Mouse (Mus musculus): ENCODE data around the gene Taf8. TPM values are rescaled to one million over a fixed set of nuclear protein-coding genes. Genes with fewer than 3 reads are reported as not detected.

Taf8 gene
- polyA plus RNA-seq, 1 experiment from 2014 or later, result 16.2 TPM

GRCm38 (mm10) chr17:47527581-47528300 lies 25.6 kb upstream of the Taf8 start:
- peak overlapping the region; percentile 36 for H3K4me2 ChIP-seq (ENCODE audit: low read length)
- H3K4me3 ChIP-seq (ENCODE audit: control insufficient read depth in 1 of 2, insufficient read depth in 1 of 2, low read depth in 1 of 2, low read length in 2 of 2), result no peak overlapping the region
- H3K27ac ChIP-seq (replicated peaks in 1 of 2; ENCODE audit: control insufficient read depth in 1 of 2, insufficient read depth in 1 of 2, low read depth in 2 of 2, low read length in 2 of 2), result peak overlapping the region; percentile 92 to 97
- ATAC-seq (ENCODE audit: insufficient number of reproducible peaks, insufficient read depth, low FRiP score, low read depth), result peak; percentile 80
- H3K27me3 ChIP-seq (ENCODE audit: control insufficient read depth, insufficient read depth, low read length), result no peaks in the 10 kb centered on the region
- H3K4me1 ChIP-seq (ENCODE audit: control insufficient read depth in 2 of 2, insufficient read depth in 2 of 2, low read length in 2 of 2), result peaks cover 38 to 41% of the 10 kb centered on the region in 2 experiments
- no peaks in the 10 kb centered on the region for H3K9me3 ChIP-seq (ENCODE audit: control insufficient read depth, low read length)
- 30% methylated on average over 10 of the region's 10 CpGs for WGBS
- peak overlapping the region; percentile 67 for H3K9ac ChIP-seq (ENCODE audit: low read length)
- no peaks in the 10 kb centered on the region for H3K36me3 ChIP-seq (ENCODE audit: control insufficient read depth, insufficient read depth, low read length)

- Histone ChIP-seq H3K36me3 (ENCODE audit: control insufficient read depth, insufficient read depth, low read length) (no peaks in the 10 kb centered on the region), H3K9ac (ENCODE audit: low read length) (peak overlapping the region; percentile 67), H3K4me3 (ENCODE audit: control insufficient read depth in 1 of 2, insufficient read depth in 1 of 2, low read depth in 1 of 2, low read length in 2 of 2) (no peak overlapping the region), H3K4me2 (ENCODE audit: low read length) (peak overlapping the region; percentile 36), H3K9me3 (ENCODE audit: control insufficient read depth, low read length) (no peaks in the 10 kb centered on the region), H3K27ac (replicated peaks in 1 of 2; ENCODE audit: control insufficient read depth in 1 of 2, insufficient read depth in 1 of 2, low read depth in 2 of 2, low read length in 2 of 2) (peak overlapping the region; percentile 92 to 97), H3K27me3 (ENCODE audit: control insufficient read depth, insufficient read depth, low read length) (no peaks in the 10 kb centered on the region), H3K4me1 (ENCODE audit: control insufficient read depth in 2 of 2, insufficient read depth in 2 of 2, low read length in 2 of 2) (peaks cover 46 to 49% of the 10 kb centered on the region in 2 experiments)
- no peak for ATAC-seq (ENCODE audit: insufficient number of reproducible peaks, insufficient read depth, low FRiP score, low read depth)
- WGBS, result 85% methylated on average over 17 of the region's 17 CpGs
Observed at GRCm38 (mm10) chr17:47526856-47527520, 24.9 kb upstream of the Taf8 start.

- H3K36me3 ChIP-seq (ENCODE audit: control insufficient read depth, insufficient read depth, low read length), result no peaks in the 10 kb centered on the region
- no peak overlapping the region for H3K4me2 ChIP-seq (ENCODE audit: low read length)
- peaks cover 55 to 63% of the 10 kb centered on the region in 2 experiments for H3K4me1 ChIP-seq (ENCODE audit: control insufficient read depth in 2 of 2, insufficient read depth in 2 of 2, low read length in 2 of 2)
- H3K9ac ChIP-seq (ENCODE audit: low read length), result no peak overlapping the region
- no peak overlapping the region for H3K4me3 ChIP-seq (ENCODE audit: control insufficient read depth in 1 of 2, insufficient read depth in 1 of 2, low read depth in 1 of 2, low read length in 2 of 2)
- 0 out of 4 replicates have a peak overlapping the region, but pooled peaks of 1 of the 2 experiments have one; percentile 30 for H3K27ac ChIP-seq (replicated peaks in 1 of 2; ENCODE audit: control insufficient read depth in 1 of 2, insufficient read depth in 1 of 2, low read depth in 2 of 2, low read length in 2 of 2)
- WGBS, result 85% methylated on average over 6 of the region's 6 CpGs
- no peaks in the 10 kb centered on the region for H3K9me3 ChIP-seq (ENCODE audit: control insufficient read depth, low read length)
- no peak for ATAC-seq (ENCODE audit: insufficient number of reproducible peaks, insufficient read depth, low FRiP score, low read depth)
- H3K27me3 ChIP-seq (ENCODE audit: control insufficient read depth, insufficient read depth, low read length), result no peaks in the 10 kb centered on the region
Observed at GRCm38 (mm10) chr17:47524991-47525390, 22.9 kb upstream of the Taf8 start.

GRCm38 (mm10) chr17:47524055-47524454 lies 22.0 kb upstream of the Taf8 start:
- H3K27me3 ChIP-seq (ENCODE audit: control insufficient read depth, insufficient read depth, low read length), result no peaks in the 10 kb centered on the region
- H3K4me3 ChIP-seq (ENCODE audit: control insufficient read depth in 1 of 2, insufficient read depth in 1 of 2, low read depth in 1 of 2, low read length in 2 of 2), result no peak overlapping the region
- no peak overlapping the region for H3K4me2 ChIP-seq (ENCODE audit: low read length)
- no peak for ATAC-seq (ENCODE audit: insufficient number of reproducible peaks, insufficient read depth, low FRiP score, low read depth)
- peak overlapping the region; percentile 35; the same call in 1 of the 2 replicates for H3K9ac ChIP-seq (ENCODE audit: low read length)
- peaks cover 57 to 72% of the 10 kb centered on the region in 2 experiments for H3K4me1 ChIP-seq (ENCODE audit: control insufficient read depth in 2 of 2, insufficient read depth in 2 of 2, low read length in 2 of 2)
- WGBS, result 66% methylated on average over 8 of the region's 8 CpGs
- peak overlapping the region; percentile 96 to 98 for H3K27ac ChIP-seq (replicated peaks in 1 of 2; ENCODE audit: control insufficient read depth in 1 of 2, insufficient read depth in 1 of 2, low read depth in 2 of 2, low read length in 2 of 2)
- no peaks in the 10 kb centered on the region for H3K36me3 ChIP-seq (ENCODE audit: control insufficient read depth, insufficient read depth, low read length)
- H3K9me3 ChIP-seq (ENCODE audit: control insufficient read depth, low read length), result no peaks in the 10 kb centered on the region

GRCm38 (mm10) chr17:47523211-47523682 lies 21.2 kb upstream of the Taf8 start:
- WGBS, result 24% methylated on average over 18 of the region's 18 CpGs
- H3K36me3 ChIP-seq (ENCODE audit: control insufficient read depth, insufficient read depth, low read length), result no peaks in the 10 kb centered on the region
- H3K9me3 ChIP-seq (ENCODE audit: control insufficient read depth, low read length), result no peaks in the 10 kb centered on the region
- peaks cover 54 to 77% of the 10 kb centered on the region in 2 experiments for H3K4me1 ChIP-seq (ENCODE audit: control insufficient read depth in 2 of 2, insufficient read depth in 2 of 2, low read length in 2 of 2)
- peak overlapping the region; percentile 96 to 98 for H3K27ac ChIP-seq (replicated peaks in 1 of 2; ENCODE audit: control insufficient read depth in 1 of 2, insufficient read depth in 1 of 2, low read depth in 2 of 2, low read length in 2 of 2)
- no peaks in the 10 kb centered on the region for H3K27me3 ChIP-seq (ENCODE audit: control insufficient read depth, insufficient read depth, low read length)
- no peak overlapping the region for H3K4me3 ChIP-seq (ENCODE audit: control insufficient read depth in 1 of 2, insufficient read depth in 1 of 2, low read depth in 1 of 2, low read length in 2 of 2)
- no peak overlapping the region for H3K4me2 ChIP-seq (ENCODE audit: low read length)
- peak overlapping the region; percentile 72 for H3K9ac ChIP-seq (ENCODE audit: low read length)
- no peak for ATAC-seq (ENCODE audit: insufficient number of reproducible peaks, insufficient read depth, low FRiP score, low read depth)

- Histone ChIP-seq H3K36me3 (ENCODE audit: control insufficient read depth, insufficient read depth, low read length) (no peaks in the 10 kb centered on the region), H3K9ac (ENCODE audit: low read length) (peak overlapping the region; percentile 72), H3K27me3 (ENCODE audit: control insufficient read depth, insufficient read depth, low read length) (no peaks in the 10 kb centered on the region), H3K4me2 (ENCODE audit: low read length) (peak overlapping the region; percentile 58), H3K9me3 (ENCODE audit: control insufficient read depth, low read length) (no peaks in the 10 kb centered on the region), H3K4me1 (ENCODE audit: control insufficient read depth in 2 of 2, insufficient read depth in 2 of 2, low read length in 2 of 2) (peaks cover 54 to 76% of the 10 kb centered on the region in 2 experiments), H3K27ac (replicated peaks in 1 of 2; ENCODE audit: control insufficient read depth in 1 of 2, insufficient read depth in 1 of 2, low read depth in 2 of 2, low read length in 2 of 2) (peak overlapping the region; percentile 96 to 98), H3K4me3 (ENCODE audit: control insufficient read depth in 1 of 2, insufficient read depth in 1 of 2, low read depth in 1 of 2, low read length in 2 of 2) (no peak overlapping the region)
- WGBS, result 42% methylated on average over 4 of the region's 4 CpGs
- ATAC-seq (ENCODE audit: insufficient number of reproducible peaks, insufficient read depth, low FRiP score, low read depth), result no peak
Observed at GRCm38 (mm10) chr17:47522536-47522935, 20.4 kb upstream of the Taf8 start.

GRCm38 (mm10) chr17:47521551-47522258 lies 19.6 kb upstream of the Taf8 start:
- Histone ChIP-seq H3K9ac (ENCODE audit: low read length) (peak overlapping the region; percentile 72), H3K4me1 (ENCODE audit: control insufficient read depth in 2 of 2, insufficient read depth in 2 of 2, low read length in 2 of 2) (peaks cover 49 to 73% of the 10 kb centered on the region in 2 experiments), H3K27me3 (ENCODE audit: control insufficient read depth, insufficient read depth, low read length) (no peaks in the 10 kb centered on the region), H3K4me3 (ENCODE audit: control insufficient read depth in 1 of 2, insufficient read depth in 1 of 2, low read depth in 1 of 2, low read length in 2 of 2) (peak overlapping the region; percentile 10 to 12; a peak in 1 of 4 replicates), H3K4me2 (ENCODE audit: low read length) (peak overlapping the region; percentile 58), H3K36me3 (ENCODE audit: control insufficient read depth, insufficient read depth, low read length) (no peaks in the 10 kb centered on the region), H3K27ac (replicated peaks in 1 of 2; ENCODE audit: control insufficient read depth in 1 of 2, insufficient read depth in 1 of 2, low read depth in 2 of 2, low read length in 2 of 2) (peak overlapping the region; percentile 98), H3K9me3 (ENCODE audit: control insufficient read depth, low read length) (no peaks in the 10 kb centered on the region)
- under 1% methylated on average over 17 of the region's 17 CpGs for WGBS
- peak; percentile 90 for ATAC-seq (ENCODE audit: insufficient number of reproducible peaks, insufficient read depth, low FRiP score, low read depth)
